Mouse (Mus musculus) embryo, embryonic 10.5 days (tissue): ENCODE results near the gene Sorbs2.
A peak's percentile ranks its signal among the peaks of the same experiment; 100 is the strongest.

Experiments
- DNase-seq: peaks from one replicate; pipeline ENCODE4 v3.0.0-alpha.2; 2015; ENCODE audit warnings: low spot score

Sorbs2 gene

GRCm38 (mm10) chr8:45579714-45580543, 72.3 kb downstream of the Sorbs2 start:
- no peak for DNase-seq

DNA sequence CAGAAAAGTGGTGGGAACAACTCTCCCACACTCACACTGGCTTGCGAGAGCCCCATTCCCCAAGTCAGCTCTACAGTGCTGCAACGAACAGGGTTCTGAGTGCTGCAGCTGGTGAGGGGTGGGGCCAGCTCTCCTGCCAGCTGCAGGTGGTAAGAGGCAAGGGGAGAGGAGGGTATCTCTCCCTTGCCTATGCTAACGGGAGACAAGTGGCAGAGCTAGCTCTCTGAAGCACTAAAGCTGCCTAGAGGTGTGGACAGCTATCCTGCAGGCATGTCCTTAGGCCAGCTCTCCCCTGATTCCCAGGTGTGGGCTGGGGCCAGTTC, 72.9 kb downstream of the Sorbs2 start:
- no peak for DNase-seq

GRCm38 (mm10) chr8:45583856-45584255, 76.3 kb downstream of the Sorbs2 start:
- no peak for DNase-seq

- DNase-seq = no peak
Observed at GRCm38 (mm10) chr8:45584390-45585052, 76.9 kb downstream of the Sorbs2 start.

- no peak for DNase-seq
Observed at GRCm38 (mm10) chr8:45585158-45585557, 77.6 kb downstream of the Sorbs2 start.

- DNase-seq = no peak
Observed at GRCm38 (mm10) chr8:45587011-45587410, 79.4 kb downstream of the Sorbs2 start.

DNA sequence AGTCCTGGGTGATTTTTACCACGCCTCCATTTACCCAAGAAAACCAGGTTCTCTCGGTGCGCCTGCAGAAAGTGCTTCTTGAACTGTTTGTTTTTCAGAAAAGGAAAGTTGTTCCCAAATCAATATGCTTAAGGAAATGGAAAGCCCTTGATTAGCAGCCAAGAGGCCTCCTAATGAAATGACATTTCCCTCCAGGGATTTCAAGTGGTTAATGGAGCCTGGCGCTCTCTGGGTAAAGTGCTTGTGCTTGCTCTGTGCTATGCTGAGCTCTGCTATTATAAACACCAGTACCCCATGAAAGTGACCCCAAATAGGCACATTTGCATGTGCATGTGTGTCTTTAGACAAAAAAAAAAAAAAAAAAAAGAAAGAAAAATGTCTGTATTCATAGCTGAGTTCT, 84.3 kb downstream of the Sorbs2 start:
- no peak for DNase-seq

DNA sequence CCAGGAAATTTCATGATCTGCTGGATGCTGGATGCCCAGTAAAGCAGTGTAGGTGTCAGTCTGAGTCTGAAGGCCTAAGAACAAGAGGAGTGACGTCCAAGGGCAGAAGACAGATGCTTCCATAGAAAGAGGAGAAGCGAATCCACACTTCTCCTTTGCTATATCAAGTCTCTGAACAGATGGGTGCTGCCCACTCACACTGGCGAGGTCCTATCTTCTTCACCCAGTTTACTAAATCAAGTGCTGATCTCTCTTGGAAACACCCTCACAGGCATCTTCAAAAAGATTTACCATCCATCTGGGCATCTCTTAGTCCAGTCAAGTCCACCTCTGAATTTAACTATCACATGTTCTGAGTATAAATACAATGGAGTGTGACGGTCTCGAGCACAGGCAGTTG, 86.1 kb downstream of the Sorbs2 start:
- no peak for DNase-seq

DNA sequence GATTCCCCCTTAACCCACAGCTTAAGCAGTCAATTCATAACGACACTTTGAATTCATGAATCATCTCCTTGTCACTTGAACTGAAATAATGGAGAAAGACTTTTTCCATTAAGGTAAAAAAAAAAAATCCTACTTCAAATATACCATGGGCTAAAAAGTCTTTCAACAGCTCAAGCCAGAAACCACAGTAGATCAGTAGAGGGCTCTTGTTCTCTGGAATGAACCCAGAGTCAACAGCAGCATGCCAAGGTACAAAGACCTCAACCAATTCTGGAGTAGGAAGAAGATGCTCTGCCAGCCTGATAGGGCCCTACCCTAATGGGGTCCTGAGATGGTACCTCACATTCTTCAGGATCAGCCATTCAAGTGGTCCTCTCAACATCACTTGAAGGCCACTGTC, 88.4 kb downstream of the Sorbs2 start:
- no peak for DNase-seq

DNA sequence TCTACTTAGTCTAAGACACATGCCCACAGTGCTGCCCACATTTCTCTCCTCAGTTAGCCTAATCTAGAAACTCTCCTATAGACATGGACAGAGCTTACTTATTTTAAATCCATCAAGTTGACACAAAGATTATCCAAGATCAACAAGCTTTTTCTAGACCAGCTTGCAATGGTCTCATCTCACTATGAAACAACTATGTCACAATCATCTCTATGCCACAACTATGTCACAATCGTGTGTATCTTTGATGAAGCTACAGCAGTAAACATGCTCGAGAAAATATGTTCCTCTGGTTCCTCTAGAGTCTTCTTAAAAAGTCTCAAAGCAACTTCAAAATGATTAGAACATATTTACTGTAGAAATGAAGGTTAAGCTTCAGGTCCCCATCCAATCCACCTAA, 89.0 kb downstream of the Sorbs2 start:
- no peak for DNase-seq

DNA sequence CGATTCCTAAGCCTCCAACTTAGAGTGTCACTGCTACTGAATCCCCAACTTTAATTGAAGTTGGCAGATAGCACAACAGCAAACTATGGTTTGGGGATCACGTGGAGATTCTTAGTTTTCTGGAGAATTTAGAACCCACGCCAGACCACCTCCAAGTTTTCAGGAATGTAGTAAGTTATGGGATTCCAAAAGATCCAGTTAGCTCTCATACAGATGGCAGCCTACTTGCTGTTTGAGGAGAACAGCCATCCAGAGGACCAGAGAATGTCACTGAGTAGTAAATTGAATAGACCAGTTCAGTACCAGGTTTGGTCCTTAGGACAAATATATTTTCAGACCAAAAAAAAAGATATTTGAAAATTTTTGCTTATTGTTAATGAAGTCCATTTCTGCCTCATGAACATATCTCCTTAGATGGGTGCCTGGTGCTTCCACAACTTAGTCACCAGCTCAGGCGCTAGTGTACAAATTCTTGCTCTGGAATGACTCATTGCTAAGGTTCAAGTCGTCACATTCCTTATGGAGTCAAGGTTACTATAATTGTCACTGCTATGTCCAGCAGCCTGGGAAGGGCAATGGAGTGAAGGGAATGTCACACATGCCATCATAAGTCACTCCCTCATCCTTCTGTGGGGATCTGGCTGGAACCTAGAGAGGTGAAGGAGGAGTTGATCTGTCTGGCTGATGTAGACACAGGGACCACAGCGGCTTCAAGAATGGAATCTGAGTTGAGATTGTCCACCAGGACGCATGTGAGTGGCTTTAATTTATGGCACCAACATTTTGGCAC, 90.2 kb downstream of the Sorbs2 start:
- DNase-seq = no peak

DNA sequence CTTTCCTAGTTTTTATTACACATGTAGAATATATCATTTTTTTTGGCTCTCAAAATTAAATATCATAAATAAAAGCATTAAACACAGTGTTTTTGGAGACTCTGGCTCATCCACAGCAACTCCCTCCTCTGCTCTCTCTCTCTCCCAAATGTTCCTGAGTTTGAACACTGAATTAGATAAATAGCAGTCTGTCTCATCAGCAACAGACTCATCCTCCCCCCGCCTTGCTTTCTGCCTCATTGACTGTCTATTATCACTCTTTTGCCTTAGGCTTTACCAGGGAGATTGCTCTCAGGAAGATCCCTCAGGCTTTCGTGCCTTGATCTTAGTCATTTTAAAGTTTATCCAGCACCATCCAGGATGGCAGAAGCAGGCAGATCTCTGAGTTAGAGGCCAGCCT, 91.3 kb downstream of the Sorbs2 start:
- no peak for DNase-seq

GRCm38 (mm10) chr8:45602019-45602418, 94.4 kb downstream of the Sorbs2 start:
- DNase-seq = no peak

DNA sequence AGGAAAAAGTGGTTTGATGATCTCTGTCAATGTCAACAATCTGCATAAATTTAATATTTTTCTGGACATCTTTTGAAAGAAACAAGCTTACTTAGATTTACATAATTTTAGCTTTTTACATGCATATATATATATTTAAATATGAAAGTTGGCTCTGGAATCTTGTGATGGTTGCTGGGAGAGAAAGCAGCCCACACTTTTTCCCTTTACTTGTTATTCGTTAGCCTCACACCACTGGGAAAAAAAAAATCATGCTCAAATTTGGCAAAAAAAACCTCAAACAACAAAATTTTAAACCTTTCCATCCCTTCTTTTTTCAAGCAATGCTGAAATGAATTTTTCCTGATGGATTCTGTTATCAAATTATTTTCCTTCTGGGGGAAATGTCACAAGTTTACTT, 97.8 kb downstream of the Sorbs2 start:
- no peak for DNase-seq

GRCm38 (mm10) chr8:45607012-45607411, 99.4 kb downstream of the Sorbs2 start:
- no peak for DNase-seq

DNA sequence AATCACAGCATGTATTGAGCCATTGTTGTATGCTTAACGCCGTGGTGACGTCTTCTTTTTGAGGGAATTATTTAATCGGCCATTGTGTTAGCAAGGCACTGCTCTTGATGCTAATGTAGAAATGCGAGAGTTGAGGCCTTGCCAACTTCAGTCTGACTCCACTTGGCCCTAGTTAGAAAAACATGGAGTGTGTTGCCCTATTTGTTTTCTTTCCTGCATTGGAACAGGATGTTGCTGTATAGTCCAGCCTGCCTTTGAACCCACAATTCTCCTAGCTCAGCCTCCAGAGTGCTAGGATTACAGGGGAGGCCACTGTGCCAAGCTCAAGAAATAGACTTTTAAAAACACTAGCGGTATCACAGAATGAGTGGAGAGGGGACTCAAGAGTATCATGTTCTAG, 100.8 kb downstream of the Sorbs2 start:
- DNase-seq = no peak

- DNase-seq = no peak
Observed at GRCm38 (mm10) chr8:45610426-45611215, 103.0 kb downstream of the Sorbs2 start.

GRCm38 (mm10) chr8:45611320-45611719, 103.7 kb downstream of the Sorbs2 start:
- no peak for DNase-seq

DNA sequence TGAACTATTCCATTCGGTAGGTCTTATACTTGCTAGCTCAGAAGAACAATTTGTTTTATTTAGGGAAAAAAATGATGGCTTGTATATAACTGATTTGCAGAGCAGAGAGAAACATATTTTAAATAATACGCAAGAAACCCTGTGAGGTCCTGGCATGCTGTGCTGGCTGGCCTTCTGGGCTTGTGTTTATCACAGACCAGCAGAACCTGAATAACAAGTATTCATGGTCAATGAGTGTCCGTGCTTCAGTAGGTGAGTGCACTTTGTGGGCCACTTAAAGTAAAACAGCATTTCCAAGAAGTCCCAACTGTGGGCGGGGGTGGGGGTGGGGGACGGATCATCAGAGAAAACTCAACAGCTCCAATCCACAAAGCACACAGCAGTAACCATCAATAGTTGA, 107.0 kb downstream of the Sorbs2 start:
- DNase-seq = no peak

GRCm38 (mm10) chr8:45615050-45615449, 107.5 kb downstream of the Sorbs2 start:
- DNase-seq = peak; percentile 8

DNA sequence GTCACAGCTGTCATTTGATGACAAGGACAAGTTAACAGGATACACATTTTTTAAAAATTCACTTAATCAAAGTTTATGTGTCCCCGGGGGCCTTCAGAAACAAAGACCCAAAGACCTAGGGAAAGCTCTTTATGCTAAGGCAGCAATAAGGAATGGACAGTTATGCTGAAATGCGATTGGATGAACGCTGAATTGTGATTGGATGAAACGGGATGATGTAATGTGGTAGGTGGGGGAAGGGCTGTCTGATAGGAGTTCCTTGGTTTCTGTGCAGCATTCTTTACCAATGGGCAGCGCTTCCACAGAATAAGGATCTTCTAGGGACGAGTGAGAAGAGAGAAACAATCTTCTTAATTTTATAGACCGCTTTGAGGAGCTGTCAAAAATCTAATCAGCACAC, 108.0 kb downstream of the Sorbs2 start:
- peak; percentile 74 for DNase-seq

- no peak for DNase-seq
Observed at GRCm38 (mm10) chr8:45621576-45622178, 114.1 kb downstream of the Sorbs2 start.
